Mouse (Mus musculus): ENCODE data around the gene E130308A19Rik.

E130308A19Rik gene

GRCm38 (mm10) chr4:59639163-59639562 is 13.2 kb downstream of the E130308A19Rik start:
- DNase-seq (ENCODE audit: low spot score in 2 of 2): no peak

GRCm38 (mm10) chr4:59640720-59641119 is 14.7 kb downstream of the E130308A19Rik start:
- DNase-seq (ENCODE audit: low spot score in 2 of 2): no peak

- no peak for DNase-seq (ENCODE audit: low spot score in 2 of 2)
Measured at GRCm38 (mm10) chr4:59642039-59642438, 16.0 kb downstream of the E130308A19Rik start.

- DNase-seq (ENCODE audit: low spot score in 2 of 2): no peak
Measured at GRCm38 (mm10) chr4:59642657-59643056, 16.6 kb downstream of the E130308A19Rik start.

- DNase-seq (ENCODE audit: low spot score in 2 of 2): no peak
Measured at GRCm38 (mm10) chr4:59644431-59644830, 18.4 kb downstream of the E130308A19Rik start.

GRCm38 (mm10) chr4:59644992-59645391 is 19.0 kb downstream of the E130308A19Rik start:
- DNase-seq (ENCODE audit: low spot score in 2 of 2): no peak

- no peak for DNase-seq (ENCODE audit: low spot score in 2 of 2)
Measured at GRCm38 (mm10) chr4:59645610-59646009, 19.6 kb downstream of the E130308A19Rik start.

- no peak for DNase-seq (ENCODE audit: low spot score in 2 of 2)
Measured at GRCm38 (mm10) chr4:59646020-59646696, 20.1 kb downstream of the E130308A19Rik start.

GRCm38 (mm10) chr4:59649119-59649518 is 23.1 kb downstream of the E130308A19Rik start:
- no peak for DNase-seq (ENCODE audit: low spot score in 2 of 2)

GRCm38 (mm10) chr4:59652166-59652681 is 26.2 kb downstream of the E130308A19Rik start:
- no peak for DNase-seq (ENCODE audit: low spot score in 2 of 2)

GRCm38 (mm10) chr4:59656061-59656642 is 30.1 kb downstream of the E130308A19Rik start:
- DNase-seq (ENCODE audit: low spot score in 2 of 2): no peak

- no peak for DNase-seq (ENCODE audit: low spot score in 2 of 2)
Measured at GRCm38 (mm10) chr4:59662163-59662562, 36.2 kb downstream of the E130308A19Rik start.

- DNase-seq (ENCODE audit: low spot score in 2 of 2): no peak
Measured at GRCm38 (mm10) chr4:59663451-59663850, 37.4 kb downstream of the E130308A19Rik start.

GRCm38 (mm10) chr4:59666550-59667317 is 40.7 kb downstream of the E130308A19Rik start:
- DNase-seq (ENCODE audit: low spot score in 2 of 2): no peak

- DNase-seq (ENCODE audit: low spot score in 2 of 2): no peak
Measured at GRCm38 (mm10) chr4:59668050-59668449, 42.0 kb downstream of the E130308A19Rik start.

- DNase-seq (ENCODE audit: low spot score in 2 of 2): no peak
Measured at GRCm38 (mm10) chr4:59669131-59669530, 43.1 kb downstream of the E130308A19Rik start.

- DNase-seq (ENCODE audit: low spot score in 2 of 2): no peak
Measured at GRCm38 (mm10) chr4:59670015-59670414, 44.0 kb downstream of the E130308A19Rik start.

- no peak for DNase-seq (ENCODE audit: low spot score in 2 of 2)
Measured at GRCm38 (mm10) chr4:59673423-59674117, 47.6 kb downstream of the E130308A19Rik start.

- DNase-seq (ENCODE audit: low spot score in 2 of 2): no peak
Measured at GRCm38 (mm10) chr4:59674929-59675679, 49.1 kb downstream of the E130308A19Rik start.

GRCm38 (mm10) chr4:59675699-59676098 is 49.7 kb downstream of the E130308A19Rik start:
- no peak for DNase-seq (ENCODE audit: low spot score in 2 of 2)

- DNase-seq (ENCODE audit: low spot score in 2 of 2): no peak
Measured at GRCm38 (mm10) chr4:59681383-59681782, 55.4 kb downstream of the E130308A19Rik start.
